Mouse (Mus musculus): Measurements from ENCODE around the gene Swsap1. TPM values are rescaled to one million over a fixed set of nuclear protein-coding genes. Genes with fewer than 3 reads are reported as not detected.
A peak's percentile ranks its signal among the peaks of the same experiment; 100 is the strongest.

The Swsap1 gene
- polyA plus RNA-seq, 1 experiment from 2014 or later = 4.6 TPM

DNA sequence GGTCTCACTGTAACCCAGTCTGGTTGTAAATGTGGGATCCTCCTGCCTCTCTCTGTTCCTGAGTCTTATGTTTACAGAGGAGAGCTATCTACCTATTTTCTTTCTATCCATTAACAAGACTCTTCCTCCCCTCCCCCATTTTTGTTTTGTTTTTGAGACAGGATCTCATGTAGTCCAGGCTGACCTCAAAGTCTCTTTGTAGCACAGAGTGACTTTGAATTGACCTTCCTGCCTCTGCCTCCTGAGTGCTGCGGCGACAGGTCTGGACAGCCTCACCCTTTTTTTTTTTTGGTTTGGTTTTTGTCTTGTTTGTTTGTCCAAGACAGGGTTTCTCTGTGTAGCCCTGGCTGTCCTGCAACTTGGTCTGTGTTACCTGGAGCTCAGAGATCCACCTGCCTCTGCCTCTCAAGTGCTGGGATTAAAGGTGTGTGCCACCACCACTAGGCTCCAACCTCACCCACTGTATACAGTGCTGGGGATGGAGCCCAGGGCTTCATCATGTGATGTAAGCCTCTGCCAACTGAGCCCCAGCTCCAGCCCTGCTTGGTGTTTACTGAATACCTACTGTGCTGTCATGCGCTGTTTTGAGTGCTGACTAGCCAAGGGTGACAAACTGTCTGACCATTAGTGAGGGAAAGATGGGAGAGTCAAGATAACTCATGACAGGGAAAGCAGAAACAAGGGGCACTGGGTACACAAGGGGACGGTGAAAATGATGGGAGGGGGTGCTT, 23.0 kb downstream of the Swsap1 start:
- no peak for TF ChIP-seq CTCF (IDR thresholded peaks at IDR 0.05; ENCODE audit: low read depth)
- no peak overlapping the region for H3K27ac ChIP-seq (ENCODE audit: low read depth, low read length)
- no peaks in the 10 kb centered on the region for H3K27me3 ChIP-seq (replicated peaks; ENCODE audit: control insufficient read depth, insufficient read depth, low read length)
- 0 out of 2 replicates have a peak, but pooled peaks have one; percentile 8 for ATAC-seq
- no peaks in the 10 kb centered on the region for H3K9me3 ChIP-seq (ENCODE audit: control insufficient read depth)
- H3K4me1 ChIP-seq (replicated peaks; ENCODE audit: control insufficient read depth, insufficient read depth, low read length) = no peaks in the 10 kb centered on the region
- no peak overlapping the region for H3K4me2 ChIP-seq (replicated peaks; ENCODE audit: low read depth)
- no peak overlapping the region for H3K9ac ChIP-seq (ENCODE audit: low read depth, low read length)
- WGBS = 92% methylated on average over 4 of the region's 4 CpGs
- H3K4me3 ChIP-seq (ENCODE audit: low read depth, low read length) = no peak overlapping the region
- H3K36me3 ChIP-seq (ENCODE audit: control insufficient read depth, insufficient read depth) = no peaks in the 10 kb centered on the region

DNA sequence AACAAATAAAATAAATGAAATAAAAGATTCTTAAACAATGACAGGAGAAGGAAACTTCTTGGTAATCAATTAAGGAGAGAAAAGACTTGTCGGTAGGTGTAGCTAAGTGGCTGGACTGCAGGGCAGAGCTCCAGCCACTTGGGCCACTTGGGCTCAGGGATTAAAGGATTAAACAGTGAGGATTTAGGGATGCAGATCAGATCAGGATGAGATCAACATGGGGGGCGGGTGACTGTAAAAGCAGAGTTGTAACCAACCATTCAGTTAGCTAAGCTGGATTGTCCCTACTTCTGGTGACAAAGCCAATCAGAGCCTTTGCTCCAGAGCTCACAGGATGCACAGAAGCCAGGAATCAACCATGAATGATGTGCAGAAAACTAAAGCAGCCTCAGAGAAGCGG, 28.4 kb downstream of the Swsap1 start:
- Histone ChIP-seq H3K9ac (ENCODE audit: low read depth, low read length) (no peak overlapping the region), H3K27ac (ENCODE audit: low read depth, low read length) (no peak overlapping the region), H3K4me3 (ENCODE audit: low read depth, low read length) (no peak overlapping the region), H3K36me3 (ENCODE audit: control insufficient read depth, insufficient read depth) (no peaks in the 10 kb centered on the region), H3K9me3 (ENCODE audit: control insufficient read depth) (no peaks in the 10 kb centered on the region), H3K4me2 (replicated peaks; ENCODE audit: low read depth) (no peak overlapping the region), H3K27me3 (replicated peaks; ENCODE audit: control insufficient read depth, insufficient read depth, low read length) (peaks cover 15% of the 10 kb centered on the region), H3K4me1 (replicated peaks; ENCODE audit: control insufficient read depth, insufficient read depth, low read length) (no peaks in the 10 kb centered on the region; the same call in 1 of the 2 replicates)
- 48% methylated on average over 3 of the region's 3 CpGs for WGBS
- no peak for TF ChIP-seq CTCF (IDR thresholded peaks at IDR 0.05; ENCODE audit: low read depth)
- ATAC-seq = no peak

DNA sequence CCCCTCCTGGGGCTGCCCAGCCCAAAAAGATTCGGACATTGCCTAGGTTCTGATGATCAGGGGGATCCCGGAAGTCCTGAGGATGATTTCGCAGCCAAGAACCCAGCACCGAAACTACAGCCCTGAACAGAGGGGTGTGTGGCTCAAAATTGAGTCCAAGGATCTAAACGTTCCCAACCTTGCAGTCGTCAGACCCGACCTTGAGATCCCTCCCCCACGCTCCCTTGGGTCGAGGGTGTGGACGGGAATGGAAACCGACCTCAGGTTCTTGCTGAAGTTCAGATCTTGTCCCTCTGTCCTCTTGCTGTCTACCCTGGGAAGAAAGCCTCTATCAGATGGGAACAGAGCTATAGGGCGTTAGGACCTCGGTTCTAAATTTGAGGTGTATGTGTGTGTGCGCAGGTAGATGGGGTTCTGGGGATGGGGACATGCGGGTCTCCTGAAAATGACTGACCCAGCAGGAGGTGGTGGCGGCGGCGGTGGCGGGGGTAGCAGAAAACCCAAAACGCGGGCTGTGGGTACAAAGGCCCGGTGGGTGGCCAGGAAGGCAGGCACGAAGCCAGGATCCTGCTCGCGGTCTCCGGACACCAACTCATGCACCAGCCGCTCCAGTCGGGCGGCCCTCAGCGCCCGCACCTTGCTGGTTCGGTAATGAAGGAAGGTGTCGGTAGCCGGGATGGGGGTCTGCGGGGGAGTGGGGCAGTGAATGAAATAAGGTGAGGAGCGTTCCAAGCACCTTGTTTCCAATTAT, 32.2 kb downstream of the Swsap1 start:
- peak overlapping the region; percentile 52 for H3K4me3 ChIP-seq (ENCODE audit: low read depth, low read length)
- 11% methylated on average over 36 of the region's 36 CpGs for WGBS
- no peak overlapping the region for H3K27ac ChIP-seq (ENCODE audit: low read depth, low read length)
- peaks cover 44% of the 10 kb centered on the region for H3K27me3 ChIP-seq (replicated peaks; ENCODE audit: control insufficient read depth, insufficient read depth, low read length)
- TF ChIP-seq CTCF (IDR thresholded peaks at IDR 0.05; ENCODE audit: low read depth) = no peak
- no peaks in the 10 kb centered on the region for H3K9me3 ChIP-seq (ENCODE audit: control insufficient read depth)
- no peaks in the 10 kb centered on the region for H3K36me3 ChIP-seq (ENCODE audit: control insufficient read depth, insufficient read depth)
- H3K4me2 ChIP-seq (replicated peaks; ENCODE audit: low read depth) = peak overlapping the region; percentile 82
- H3K9ac ChIP-seq (ENCODE audit: low read depth, low read length) = no peak overlapping the region
- H3K4me1 ChIP-seq (replicated peaks; ENCODE audit: control insufficient read depth, insufficient read depth, low read length) = no peaks in the 10 kb centered on the region; the same call in 1 of the 2 replicates
- no peak for ATAC-seq

DNA sequence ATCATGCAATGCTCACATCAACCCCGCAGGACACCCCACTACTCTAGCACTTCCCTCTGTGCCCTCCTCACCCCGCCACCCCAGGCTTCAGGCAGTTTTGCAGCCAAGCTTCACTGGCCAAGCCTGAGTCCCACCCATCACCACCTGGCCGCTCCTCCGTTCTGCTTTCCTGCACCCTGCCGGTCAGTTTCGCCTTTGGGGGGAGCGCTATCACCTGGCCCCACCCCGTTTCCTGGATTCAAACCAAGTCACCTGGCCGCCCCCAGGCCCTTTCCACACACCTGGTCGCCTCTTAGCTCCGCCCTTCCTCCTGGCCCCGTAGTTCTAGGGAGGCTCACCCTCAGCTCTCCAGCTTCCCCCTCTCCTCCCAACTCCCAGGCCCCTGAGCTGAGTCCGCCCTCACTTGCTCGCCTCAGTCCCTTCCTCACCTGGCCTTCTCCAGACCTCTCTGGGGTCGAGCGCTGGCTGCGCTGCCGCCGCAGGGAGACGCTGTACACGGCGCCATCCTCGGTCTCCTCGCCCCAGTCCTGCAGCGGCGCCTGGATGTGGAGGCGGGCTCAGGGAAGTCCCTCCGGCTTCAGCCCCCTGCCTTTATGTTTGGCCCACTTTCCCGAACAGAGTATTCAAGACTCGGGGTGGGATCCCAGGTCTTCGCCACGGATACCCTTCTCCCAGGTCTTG, 33.0 kb downstream of the Swsap1 start:
- Histone ChIP-seq H3K4me3 (ENCODE audit: low read depth, low read length) (peak overlapping the region; percentile 52), H3K27ac (ENCODE audit: low read depth, low read length) (no peak overlapping the region), H3K27me3 (replicated peaks; ENCODE audit: control insufficient read depth, insufficient read depth, low read length) (peaks cover 44% of the 10 kb centered on the region), H3K36me3 (ENCODE audit: control insufficient read depth, insufficient read depth) (no peaks in the 10 kb centered on the region), H3K4me2 (replicated peaks; ENCODE audit: low read depth) (peak overlapping the region; percentile 82), H3K9me3 (ENCODE audit: control insufficient read depth) (no peaks in the 10 kb centered on the region), H3K4me1 (replicated peaks; ENCODE audit: control insufficient read depth, insufficient read depth, low read length) (no peaks in the 10 kb centered on the region; the same call in 1 of the 2 replicates), H3K9ac (ENCODE audit: low read depth, low read length) (peak overlapping the region; percentile 17; the same call in 1 of the 2 replicates)
- ATAC-seq = 0 out of 2 replicates have a peak, but pooled peaks have one; percentile 26
- TF ChIP-seq CTCF (IDR thresholded peaks at IDR 0.05; ENCODE audit: low read depth) = peak; percentile 23
- 2% methylated on average over 32 of the region's 32 CpGs for WGBS

DNA sequence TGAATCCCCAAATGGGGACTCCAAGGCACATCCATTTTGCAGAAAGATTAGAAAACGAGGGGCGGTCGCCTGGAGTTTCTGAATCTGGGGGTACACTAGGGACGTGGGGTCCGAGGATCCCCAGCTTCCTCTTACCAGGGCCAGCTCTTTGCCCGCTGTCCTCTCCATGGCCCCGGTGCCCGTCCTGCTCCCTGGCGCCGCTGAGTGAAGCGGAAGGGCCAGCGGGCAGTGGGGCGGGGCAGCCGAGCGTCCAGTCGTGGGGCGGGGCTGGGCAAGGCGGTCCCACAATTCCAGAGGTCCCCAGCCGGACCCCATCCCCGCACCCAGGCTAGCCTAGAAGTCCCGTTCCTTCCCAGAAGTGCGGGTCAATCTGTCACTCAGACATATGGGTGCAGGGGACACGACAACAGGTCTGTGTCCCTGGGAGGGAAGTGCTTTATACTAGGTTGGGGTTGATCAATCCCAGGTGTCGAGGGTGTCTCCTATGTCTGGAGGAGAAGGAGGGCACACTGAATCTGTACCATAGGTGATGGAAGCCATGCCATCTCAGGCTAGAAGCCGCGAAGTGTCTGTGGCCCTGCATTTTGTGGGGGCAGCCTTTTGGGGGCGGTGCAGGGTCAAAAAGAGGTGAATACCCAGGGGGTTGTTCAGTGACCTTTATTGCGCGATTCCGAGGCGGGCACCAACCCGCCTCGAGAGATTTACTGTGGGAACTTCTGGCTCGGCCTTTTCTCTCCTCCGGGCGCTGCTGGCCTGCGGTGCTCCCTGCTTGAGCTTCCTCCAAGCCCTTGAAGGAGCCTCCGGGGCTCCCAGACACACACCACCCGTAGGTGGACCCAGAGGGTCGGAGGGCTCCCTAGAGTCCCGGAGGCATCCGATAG, 33.9 kb downstream of the Swsap1 start, which contains the start of gene Rgl3:
Gene Rgl3 (minus strand): TSS at position 217 of the 881 bp plus-strand sequence.
- ATAC-seq = 0 out of 2 replicates have a peak, but pooled peaks have one; percentile 17
- H3K9ac ChIP-seq (ENCODE audit: low read depth, low read length) = peak within 1 kb of the TSS; percentile 17; the same call in 1 of the 2 replicates
- peak within 1 kb of the TSS; percentile 82 for H3K4me2 ChIP-seq (replicated peaks; ENCODE audit: low read depth)
- H3K4me3 ChIP-seq (ENCODE audit: low read depth, low read length) = peak within 1 kb of the TSS; percentile 52
- no peaks in the 10 kb centered on the region for H3K36me3 ChIP-seq (ENCODE audit: control insufficient read depth, insufficient read depth)
- H3K27me3 ChIP-seq (replicated peaks; ENCODE audit: control insufficient read depth, insufficient read depth, low read length) = peaks cover 44% of the 10 kb centered on the region
- WGBS = 3% methylated on average over 42 of the region's 42 CpGs
- no peak within 1 kb of the TSS for H3K27ac ChIP-seq (ENCODE audit: low read depth, low read length)
- H3K4me1 ChIP-seq (replicated peaks; ENCODE audit: control insufficient read depth, insufficient read depth, low read length) = no peaks in the 10 kb centered on the region; the same call in 1 of the 2 replicates
- no peak; the same call in 1 of the 2 replicates for TF ChIP-seq CTCF (IDR thresholded peaks at IDR 0.05; ENCODE audit: low read depth)
- H3K9me3 ChIP-seq (ENCODE audit: control insufficient read depth) = no peaks in the 10 kb centered on the region

All from intestine, postnatal 0 days (tissue).